Mouse (Mus musculus) brain, embryonic 14.5 days (tissue): Measurements from ENCODE around the gene Prpf38b.

Source experiments
- CTCF ChIP-seq: fragments of 200-500 bp; IDR thresholded peaks from 2 replicates; pipeline ENCODE4 v1.5.1; 2012; ENCODE audit warnings: inconsistent platforms, mild to moderate bottlenecking, moderate library complexity, borderline replicate concordance; ENCODE audit not compliant: insufficient read depth, insufficient read length; ENCODE audit errors: extremely low read depth
- POLR2A ChIP-seq: fragments of 200-500 bp; IDR thresholded peaks from 2 replicates; pipeline ENCODE4 v1.6.1; 2012; ENCODE audit warnings: mild to moderate bottlenecking, inconsistent platforms, borderline replicate concordance; ENCODE audit not compliant: poor library complexity, insufficient read depth, insufficient read length, severe bottlenecking; ENCODE audit errors: extremely low read depth

DNA sequence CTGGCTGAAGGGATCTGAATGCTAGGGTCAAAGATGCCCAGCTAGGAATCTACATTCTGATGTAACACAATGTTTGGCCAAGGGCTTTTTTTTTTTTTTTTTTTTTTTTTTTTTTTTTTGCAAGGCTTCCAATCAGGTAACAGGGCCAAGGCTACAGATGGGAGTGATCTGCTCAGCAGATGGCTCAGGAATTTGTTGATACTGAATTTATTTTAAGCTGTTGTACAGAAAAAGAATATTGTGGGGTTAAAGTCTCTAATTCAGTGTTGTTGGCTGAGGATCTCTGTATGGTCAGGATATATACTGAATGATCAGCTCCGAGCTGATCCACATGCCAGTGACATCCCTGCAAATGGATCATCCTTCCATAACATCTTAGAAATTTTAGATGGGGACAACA is 4.5 kb upstream of the Prpf38b start:
- no peak for TF ChIP-seq POLR2A
- no peak for TF ChIP-seq CTCF
